Mouse (Mus musculus) lung, adult 2 months (tissue): ENCODE results near the gene Adad2.

Experiments used
- CTCF ChIP-seq: fragments of 200-500 bp; IDR thresholded peaks from 2 replicates; pipeline ENCODE4 v1.5.1; 2011; ENCODE audit warnings: mild to moderate bottlenecking, low read length, control low read depth; ENCODE audit not compliant: insufficient read depth
- POLR2A ChIP-seq: fragments of 200-500 bp; IDR thresholded peaks from 2 replicates; pipeline ENCODE4 v1.6.1; 2011; ENCODE audit warnings: low read depth, mild to moderate bottlenecking, control low read depth, low read length, borderline replicate concordance; ENCODE audit errors: extremely low read depth

DNA sequence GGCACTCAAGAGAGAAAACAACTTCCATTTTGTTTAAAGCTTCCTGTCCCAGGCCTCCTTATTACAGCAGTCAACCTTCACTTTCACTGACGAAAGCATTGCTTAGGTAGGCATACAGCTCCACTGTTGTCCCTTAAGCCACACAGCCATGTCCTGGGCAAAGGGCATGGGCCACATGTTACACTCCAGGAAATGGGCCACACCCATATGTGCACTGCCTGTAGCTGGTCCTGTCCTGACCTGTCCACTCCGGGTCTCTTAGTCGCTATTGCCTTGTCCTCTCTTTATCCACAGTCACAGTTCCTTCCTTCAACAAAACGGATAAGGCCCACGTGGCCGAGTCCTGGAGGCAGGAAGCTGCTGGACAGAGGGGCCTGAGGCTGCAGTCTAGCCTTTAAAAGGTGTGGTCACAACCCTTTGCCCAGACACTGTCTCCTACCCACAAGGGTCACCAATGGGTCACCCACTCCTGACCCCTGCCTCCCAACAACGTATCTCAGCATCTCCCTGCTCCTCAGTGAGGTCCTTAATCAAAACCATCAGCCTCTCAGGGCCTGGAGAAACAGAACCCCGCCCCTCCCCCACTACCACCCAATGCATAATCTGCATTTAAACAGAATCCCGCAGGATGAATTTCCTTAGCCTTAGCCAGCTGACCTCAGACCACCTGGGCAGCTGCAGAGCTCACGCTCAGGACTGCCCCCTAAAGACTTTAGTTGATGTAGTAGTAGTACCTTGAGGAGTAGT is 15.2 kb downstream of the Adad2 start:
- TF ChIP-seq CTCF (no peak), POLR2A (no peak)
